Mouse (Mus musculus) heart, postnatal 25 days (tissue): Measurements from ENCODE around the gene Irf7. TPM values are rescaled to one million over a fixed set of nuclear protein-coding genes. Genes with fewer than 3 reads are reported as not detected.
"Not testable (repeated sequence)": the region's sequence is repeated elsewhere in the genome, so short reads cannot be mapped to it uniquely, and the experiment has no call there.

Source experiments
- DNase-seq: peaks from one replicate; pipeline ENCODE4 v3.0.0; 2022; ENCODE audit warnings: low spot score
- intact Hi-C: fragments of 180-260 bp; cut with DNase I; formaldehyde crosslinking; loops from one replicate; pipeline ENCODE4 v1.15.1; 2025
- total RNA-seq, 2 experiments: library from RNA; stranded (reverse); gene quantifications; 2 replicates each; pipeline ENCODE4 v1.2.3; 2021

Irf7 gene
- total RNA-seq, 2 experiments from 2014 or later, result 3.4 to 3.6 TPM

- intact Hi-C loops, result no loop called here
Measured at GRCm38 (mm10) chr7:141277701-141278678, 11.7 kb upstream of the Irf7 start.

DNA sequence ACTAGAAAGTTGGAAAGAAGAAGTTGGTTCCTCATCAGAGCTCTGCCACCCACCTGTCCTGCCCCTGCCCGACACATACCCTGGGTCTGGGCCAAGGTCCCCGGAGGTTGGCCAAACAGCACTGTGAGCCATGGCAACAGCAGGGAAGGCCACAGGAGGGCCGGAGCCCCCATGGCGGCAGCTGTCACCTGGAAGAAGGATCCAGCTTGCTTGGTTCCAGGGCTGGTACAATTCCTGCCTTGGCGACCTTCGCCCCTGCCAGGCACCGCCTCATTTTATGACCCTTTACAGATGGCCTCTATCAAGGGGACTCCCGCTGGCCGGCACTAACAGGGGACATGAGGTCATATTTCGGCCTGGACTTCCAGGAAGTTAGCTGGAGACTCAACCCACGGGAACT, 10.3 kb upstream of the Irf7 start, which contains the start of gene Cdhr5:
Cdhr5 (minus strand) TSS at position 241 of the 400 bp plus-strand sequence.
- intact Hi-C loops, result no loop called here
- DNase-seq, result no peak

More at GRCm38 (mm10) chr7:141277701-141278678, 11.7 kb upstream of the Irf7 start:
- no peak for DNase-seq

DNA sequence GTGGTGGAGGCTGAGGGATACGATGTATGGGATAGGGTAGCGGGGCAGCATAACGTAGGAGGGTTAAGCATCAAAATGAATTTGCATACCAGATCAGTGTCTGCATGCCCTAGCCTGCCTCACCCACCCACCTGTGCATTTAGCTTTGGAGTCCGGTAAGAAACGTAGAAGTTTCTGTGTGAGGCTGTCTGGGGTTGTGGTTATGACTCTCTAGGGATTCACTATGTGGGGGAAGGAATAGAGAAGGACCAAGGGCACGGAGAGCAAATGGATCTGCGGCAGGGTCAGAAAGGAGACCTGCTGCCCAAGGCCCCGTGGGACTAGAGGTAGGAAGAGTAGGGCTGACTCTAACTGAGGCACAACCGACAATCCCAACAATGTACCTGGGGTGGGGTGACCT, 9.1 kb upstream of the Irf7 start:
- intact Hi-C loops, result no loop called here

GRCm38 (mm10) chr7:141270631-141271030, 4.3 kb upstream of the Irf7 start:
- intact Hi-C loops, result no loop called here

More for the DNA sequence above, 9.1 kb upstream of the Irf7 start:
- DNase-seq, result no peak

GRCm38 (mm10) chr7:141269273-141269545, 2.9 kb upstream of the Irf7 start:
- no peak for DNase-seq
- intact Hi-C loops, result loop anchor here (5.0 kb wide), 2 partner anchors 58 to 253 kb away; partner anchors contain the start of genes Deaf1 and Tmem80

More at GRCm38 (mm10) chr7:141270631-141271030, 4.3 kb upstream of the Irf7 start:
- no peak for DNase-seq

DNA sequence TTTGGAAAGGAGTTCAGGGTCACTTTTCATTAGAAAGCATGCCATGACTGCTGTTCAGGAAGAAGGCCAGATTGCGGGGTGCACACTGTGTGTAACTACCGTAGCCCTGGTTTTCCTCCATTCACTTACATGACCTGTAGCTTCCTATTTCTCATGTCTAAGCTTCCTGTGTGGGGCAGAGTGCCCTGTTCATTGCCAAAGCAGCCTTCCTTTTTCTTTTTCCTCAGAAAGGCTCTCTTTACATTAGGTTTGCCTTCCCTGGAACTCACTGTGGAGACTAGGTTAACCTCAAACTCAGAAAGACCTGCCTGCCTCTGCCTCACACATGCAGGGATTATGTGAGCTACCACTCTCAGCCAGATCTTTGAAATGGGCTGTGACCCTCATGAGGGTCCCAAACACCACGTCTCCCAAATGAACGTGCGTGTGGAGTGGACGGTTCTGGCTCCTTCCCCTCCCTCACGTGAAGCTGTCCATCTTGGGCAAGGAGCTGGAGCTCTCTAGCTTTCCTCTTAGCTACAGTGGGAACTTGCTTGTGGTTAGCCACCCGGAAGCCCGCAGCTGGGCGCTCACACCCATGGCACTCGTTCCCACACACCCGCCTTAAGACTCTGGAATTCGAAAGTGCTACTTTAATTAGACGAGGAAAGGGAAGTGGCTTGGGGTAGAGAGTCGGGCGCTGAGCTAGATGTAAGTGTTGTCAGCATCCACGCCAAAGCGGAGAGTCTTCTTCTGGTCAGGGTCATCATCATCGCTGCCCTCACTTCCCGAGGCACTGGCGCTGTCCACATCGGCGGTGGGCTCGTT, 2.4 kb upstream of the Irf7 start:
- no peak for DNase-seq
- intact Hi-C loops, result loop anchor here (5.0 kb wide), 2 partner anchors 59 to 254 kb away; partner anchors contain the start of genes Deaf1 and Tmem80

DNA sequence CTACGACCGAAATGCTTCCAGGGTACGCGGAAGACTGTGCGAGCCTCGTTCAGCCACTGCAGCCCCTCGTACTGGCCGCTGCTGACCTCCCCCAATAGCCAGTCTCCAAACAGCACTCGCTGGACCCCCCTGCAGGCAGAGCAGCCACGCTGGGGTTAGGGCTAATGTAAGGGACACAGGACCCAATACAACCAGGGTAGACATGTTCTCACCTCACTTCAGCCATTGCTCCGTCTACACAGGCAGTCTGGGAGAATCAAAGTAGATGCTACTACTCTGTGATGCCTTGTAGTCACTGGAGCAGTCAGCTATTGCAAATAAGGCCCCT, 906 bp downstream of the Irf7 start:
- DNase-seq, result no peak
- intact Hi-C loops, result loop anchor here (5.0 kb wide), 2 partner anchors 62 to 257 kb away; partner anchors contain the start of genes Deaf1 and Tmem80

DNA sequence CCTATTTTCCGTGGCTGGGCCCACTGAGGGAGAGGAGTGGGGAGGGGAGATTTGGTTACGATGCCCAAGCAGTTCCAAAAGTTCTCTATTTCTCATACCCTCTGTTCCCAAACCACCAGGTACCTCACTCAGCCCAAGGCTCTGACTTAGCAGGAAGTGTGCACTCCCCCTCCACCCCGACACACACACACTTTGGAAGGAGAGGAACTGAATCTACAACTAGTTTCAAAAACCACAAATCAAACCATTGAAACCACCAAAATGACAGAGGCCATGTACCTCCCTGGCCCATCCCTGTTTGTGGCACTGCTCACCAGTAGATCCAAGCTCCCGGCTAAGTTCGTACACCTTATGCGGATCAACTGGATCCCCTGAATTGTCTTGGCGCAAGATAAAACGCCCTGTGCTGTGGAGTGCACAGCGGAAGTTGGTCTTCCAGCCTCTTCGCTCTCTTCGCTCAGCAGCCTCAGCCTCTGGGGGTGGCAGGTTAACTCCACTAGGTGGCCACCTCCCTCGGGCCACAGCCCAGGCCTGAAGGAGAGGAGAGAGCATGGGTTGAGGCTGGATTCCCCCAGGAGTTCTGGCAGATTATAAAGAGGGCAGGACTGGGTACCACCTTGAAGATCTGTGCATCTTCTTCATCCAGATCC, 1.4 kb downstream of the Irf7 start:
- intact Hi-C loops, result loop anchor here (5.0 kb wide), 3 partner anchors 62 to 257 kb away; partner anchors contain the start of genes Deaf1 and Tmem80
- no peak for DNase-seq

- intact Hi-C loops, result loop anchor here (5.0 kb wide), 1 partner anchor 98 kb away; no protein-coding TSS in a partner anchor
- no peak for DNase-seq
Measured at GRCm38 (mm10) chr7:141264041-141264700, 2.1 kb downstream of the Irf7 start.

- intact Hi-C loops, result loop anchor here (5.0 kb wide), 1 partner anchor 99 kb away; no protein-coding TSS in a partner anchor
Measured at GRCm38 (mm10) chr7:141263640-141264039, 2.6 kb downstream of the Irf7 start.

GRCm38 (mm10) chr7:141261480-141261879, 4.8 kb downstream of the Irf7 start:
- intact Hi-C loops, result loop anchor here (5.0 kb wide), 1 partner anchor 101 kb away; no protein-coding TSS in a partner anchor
- DNase-seq, result no peak

More at GRCm38 (mm10) chr7:141263640-141264039, 2.6 kb downstream of the Irf7 start:
- DNase-seq, result no peak

DNA sequence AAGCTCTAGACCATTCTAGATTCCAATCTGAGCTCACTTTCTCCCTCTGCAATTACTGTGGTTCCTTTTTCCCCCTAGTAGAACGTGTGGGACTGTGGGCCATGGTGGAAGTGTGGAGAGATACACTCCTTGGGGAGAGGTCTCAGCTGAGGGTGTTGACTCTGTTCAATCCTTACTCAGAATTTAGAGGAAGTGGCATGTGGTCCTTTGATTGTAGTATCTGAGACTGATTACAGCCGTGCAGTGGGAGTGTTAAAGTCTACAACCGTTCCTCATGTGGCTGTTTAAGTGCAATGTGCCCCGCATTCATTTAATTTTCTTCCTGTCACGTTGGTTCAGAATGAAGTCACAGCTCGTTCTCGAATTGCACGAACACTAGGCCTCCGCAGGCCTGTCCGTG, 10.1 kb downstream of the Irf7 start:
- intact Hi-C loops, result no loop called here
- DNase-seq, result no peak

DNA sequence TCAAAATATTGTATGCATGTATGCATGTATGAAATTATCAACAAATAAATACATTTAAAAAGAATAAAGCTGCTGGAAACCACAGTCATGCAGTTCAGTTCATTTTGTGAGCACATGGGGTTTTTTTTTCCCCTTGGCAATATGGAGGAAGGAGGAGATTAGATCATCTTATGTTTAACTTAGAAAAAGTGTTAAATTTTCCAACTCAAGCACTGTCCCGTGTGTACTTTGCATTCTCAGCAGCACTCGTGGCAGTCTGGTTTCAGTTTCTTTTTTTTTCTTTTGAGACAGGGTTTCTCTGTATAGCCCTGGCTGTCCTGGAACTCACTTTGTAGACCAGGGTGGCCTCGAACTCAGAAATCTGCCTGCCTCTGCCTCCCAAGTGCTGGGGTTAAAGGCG, 15.8 kb downstream of the Irf7 start:
- intact Hi-C loops, DNase-seq: not testable (repeated sequence)

DNA sequence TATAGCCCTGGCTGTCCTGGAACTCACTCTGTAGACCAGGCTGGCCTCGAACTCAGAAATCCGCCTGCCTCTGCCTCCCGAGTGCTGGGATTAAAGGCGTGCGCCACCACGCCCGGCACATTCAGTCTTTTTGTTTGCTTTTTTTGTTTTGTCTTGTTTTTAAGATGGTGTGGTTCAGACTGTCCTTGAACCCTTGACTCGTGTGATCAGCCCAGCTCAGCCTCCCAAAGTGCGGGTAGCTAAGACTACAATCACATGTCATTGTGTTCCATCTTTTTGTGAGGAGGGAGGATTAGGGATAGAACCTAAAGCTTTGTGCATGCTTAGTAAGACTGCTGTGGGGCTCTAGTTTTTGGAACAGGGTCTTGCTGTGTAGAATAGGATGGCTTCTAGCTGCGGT, 34.7 kb downstream of the Irf7 start:
- no peak for DNase-seq
- intact Hi-C loops, result no loop called here

DNA sequence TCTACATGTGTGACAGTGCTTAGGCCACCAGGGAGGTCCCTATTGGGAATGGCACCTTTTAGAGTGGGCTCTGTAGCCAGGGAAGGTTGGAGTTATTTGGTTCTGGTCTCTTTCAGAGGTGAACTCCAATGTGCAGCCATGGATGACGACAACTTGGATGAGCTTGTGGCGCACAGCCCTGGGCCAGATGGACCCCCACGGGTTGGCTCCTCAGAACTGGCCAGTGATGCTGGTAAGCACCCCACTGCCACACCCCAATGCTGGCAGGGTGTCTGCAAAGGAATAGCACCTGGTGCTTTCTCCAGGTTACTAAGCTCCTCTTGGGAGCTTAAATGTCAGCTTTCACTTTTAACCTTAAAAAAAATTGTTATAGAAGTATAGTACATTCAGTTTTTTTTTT, 35.2 kb downstream of the Irf7 start:
- intact Hi-C loops, result no loop called here

DNA sequence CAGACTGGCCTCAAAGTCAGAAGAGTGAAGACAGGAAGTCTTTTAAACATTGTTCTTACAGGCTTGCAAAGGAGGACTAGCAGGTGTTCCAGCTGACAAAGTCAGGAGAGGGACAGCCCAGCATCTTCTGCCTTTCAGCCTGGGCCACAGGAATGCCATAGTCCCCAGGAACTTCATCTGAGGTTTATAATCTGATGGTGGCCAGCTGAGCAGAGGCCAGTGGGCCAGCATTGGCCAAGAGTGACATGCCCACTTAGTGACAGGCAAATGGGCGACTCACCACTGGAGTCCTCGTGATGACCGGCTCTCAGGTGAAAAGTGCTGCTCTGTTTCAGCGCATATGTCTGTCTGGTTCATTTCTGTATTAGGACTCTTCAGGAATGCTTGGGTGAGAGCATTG, 35.7 kb downstream of the Irf7 start:
- no peak for DNase-seq
- intact Hi-C loops, result no loop called here

More for the DNA sequence above, 35.2 kb downstream of the Irf7 start:
- DNase-seq, result no peak

DNA sequence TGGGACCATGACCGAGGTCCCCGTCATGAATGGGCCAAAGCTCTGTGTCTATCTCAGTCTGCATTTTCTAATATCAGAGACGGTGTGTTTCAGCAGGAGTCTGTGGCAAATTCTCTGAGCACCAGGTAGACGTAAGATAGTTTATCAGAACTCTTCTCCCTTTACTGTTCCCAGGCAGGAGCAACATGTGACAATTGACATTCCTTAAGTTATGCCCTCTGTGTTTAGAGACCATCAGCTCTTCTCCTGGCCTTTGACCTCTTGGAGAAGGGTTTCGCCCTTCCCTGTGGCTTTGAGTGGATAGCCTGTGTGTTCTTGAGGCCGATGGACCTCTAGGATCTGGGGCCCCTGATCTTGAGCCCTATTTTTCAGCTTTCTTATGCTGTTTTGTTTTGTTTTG, 36.6 kb downstream of the Irf7 start:
- intact Hi-C loops, result no loop called here
- no peak for DNase-seq

GRCm38 (mm10) chr7:141228279-141229067, 37.8 kb downstream of the Irf7 start, which contains the start of gene Phrf1:
Gene Phrf1, plus strand, starts transcription at chr7:141228784.
- peak; percentile 80 for DNase-seq
- intact Hi-C loops, result no loop called here
